ENCODE assay signal across 18 mouse cellular contexts in the genomic region with DNA sequence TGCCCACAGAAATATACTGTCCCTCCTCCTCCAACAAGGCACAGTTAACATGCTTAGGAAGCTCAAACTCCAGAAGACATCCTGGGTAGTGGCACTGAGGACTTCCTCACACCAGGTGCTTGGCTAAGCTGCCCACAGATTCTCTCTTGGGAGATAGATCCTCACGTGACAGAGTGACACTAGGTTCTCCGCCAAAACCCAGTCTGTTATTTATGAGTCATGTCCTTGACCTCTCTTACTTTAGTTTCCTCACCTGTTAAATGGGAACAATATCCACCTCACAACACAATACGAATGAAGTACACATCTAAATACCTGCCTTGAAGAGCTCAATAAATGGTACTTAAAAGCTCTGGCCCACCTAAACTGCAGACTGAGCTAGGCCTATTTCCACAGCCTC. TPM values are rescaled to one million over a fixed set of nuclear protein-coding genes. Genes with fewer than 3 reads are reported as not detected.
DNase-seq lines count a peak whose midpoint lies in the region; ATAC-seq and TF ChIP-seq lines count a peak whose summit lies in the region.
"Had no signal": no experiment of that assay in that cellular context is flagged by ENCODE, and none has a peak within 500 bp of the region (broad histone marks: within the 10 kb centered on the region; RNA-seq: fewer than 3 reads in every experiment).

No protein-coding gene starts in this region.

- ATAC-seq in midbrain, embryonic 12.5 days (ENCODE audit: low FRiP score, low read depth), result no peak
- no peak for ATAC-seq in inflammation-experienced regulatory T-cells, adult 6 months
- ATAC-seq: forebrain, embryonic 15.5 days; lung, postnatal 0 days had no signal

- no peaks in the 10 kb centered on the region for H3K36me3 ChIP-seq in midbrain, embryonic 12.5 days
- H3K36me3 ChIP-seq in midbrain, embryonic 10.5 days, result no peaks in the 10 kb centered on the region
- H3K36me3 ChIP-seq in myocyte (ENCODE audit: control insufficient read depth, insufficient read depth), result no peaks in the 10 kb centered on the region
- H3K36me3 ChIP-seq: embryonic facial prominence, embryonic 12.5 days; forebrain, embryonic 15.5 days; limb, embryonic 15.5 days had no signal

- WGBS in midbrain, embryonic 12.5 days, result 94% methylated on average over 3 of the region's 3 CpGs
- WGBS in midbrain, embryonic 10.5 days, result 90% methylated on average over 3 of the region's 3 CpGs

- H3K79me2 ChIP-seq in myocyte (ENCODE audit: control insufficient read depth, insufficient read depth), result peaks cover 59% of the 10 kb centered on the region

- no peak overlapping the region for H3K4me3 ChIP-seq in midbrain, embryonic 12.5 days
- no peak overlapping the region for H3K4me3 ChIP-seq in midbrain, embryonic 10.5 days
- no peak overlapping the region for H3K4me3 ChIP-seq in brown adipose tissue, adult 24 weeks (ENCODE audit: insufficient read depth, low read depth, low read length)
- no peak overlapping the region for H3K4me3 ChIP-seq in myocyte
- H3K4me3 ChIP-seq: embryonic facial prominence, embryonic 12.5 days had no signal

- DNase-seq in midbrain, embryonic 10.5 days (ENCODE audit: low spot score), result no peak
- DNase-seq in ES-CJ7 (ENCODE audit: low read depth, low spot score), result peak; percentile 72
- DNase-seq in embryo, embryonic 9.5 days (ENCODE audit: extremely low spot score), result no peak
- DNase-seq: cerebellum, adult 8-10 months; gastrocnemius, postnatal 36 days; heart, postnatal 14 days; kidney, adult 18-20 months; kidney, postnatal 10 days; thymus, postnatal 25 days had no signal

- no peak overlapping the region for H3ac ChIP-seq in myocyte (ENCODE audit: control insufficient read depth, insufficient read length)

- no peak overlapping the region for H3K9ac ChIP-seq in midbrain, embryonic 12.5 days (replicated peaks)
- H3K9ac ChIP-seq: embryonic facial prominence, embryonic 12.5 days; forebrain, embryonic 15.5 days; limb, embryonic 15.5 days had no signal

- H3K4me1 ChIP-seq in midbrain, embryonic 12.5 days, result peaks cover 17% of the 10 kb centered on the region
- peaks cover 25% of the 10 kb centered on the region for H3K4me1 ChIP-seq in midbrain, embryonic 10.5 days
- H3K4me1 ChIP-seq in brown adipose tissue, adult 24 weeks (ENCODE audit: control insufficient read depth, insufficient read depth, insufficient read length, low read length), result peaks cover 21% of the 10 kb centered on the region

- no peak overlapping the region for H3K27ac ChIP-seq in midbrain, embryonic 12.5 days (replicated peaks)
- H3K27ac ChIP-seq in midbrain, embryonic 10.5 days (replicated peaks), result no peak overlapping the region
- peak overlapping the region; percentile 20; the same call in 1 of the 2 replicates for H3K27ac ChIP-seq in brown adipose tissue, adult 24 weeks (replicated peaks; ENCODE audit: low read depth, low read length)
- H3K27ac ChIP-seq: embryonic facial prominence, embryonic 12.5 days; forebrain, embryonic 15.5 days; hindbrain, embryonic 14.5 days; limb, embryonic 15.5 days had no signal

- TF ChIP-seq POLR2A in myocyte (IDR thresholded peaks at IDR 0.05; ENCODE audit: insufficient read length, low read depth), result no peak

- H3K4me2 ChIP-seq in midbrain, embryonic 12.5 days (replicated peaks), result peak overlapping the region; percentile 97; the same call in 1 of the 2 replicates
- peak overlapping the region; percentile 93 for H3K4me2 ChIP-seq in myocyte (ENCODE audit: low read depth)

- H3K9me3 ChIP-seq in midbrain, embryonic 12.5 days, result no peaks in the 10 kb centered on the region
- no peaks in the 10 kb centered on the region for H3K9me3 ChIP-seq in midbrain, embryonic 10.5 days (replicated peaks)
- H3K9me3 ChIP-seq: embryonic facial prominence, embryonic 12.5 days; forebrain, embryonic 15.5 days; limb, embryonic 15.5 days had no signal

- no peaks in the 10 kb centered on the region for H3K27me3 ChIP-seq in midbrain, embryonic 12.5 days
- no peaks in the 10 kb centered on the region for H3K27me3 ChIP-seq in midbrain, embryonic 10.5 days (ENCODE audit: low read depth, poor library complexity, severe bottlenecking)
- H3K27me3 ChIP-seq in myocyte (ENCODE audit: control insufficient read depth, insufficient read depth, insufficient read length), result no peaks in the 10 kb centered on the region
- H3K27me3 ChIP-seq: embryonic facial prominence, embryonic 12.5 days; forebrain, embryonic 15.5 days; limb, embryonic 15.5 days had no signal

TF ChIP-seq in myocyte, 11 proteins besides CTCF, POLR2A, EP300 and RAD21:
- TF ChIP-seq REST (IDR thresholded peaks at IDR 0.05; ENCODE audit: insufficient read depth, insufficient read length), result no peak
- TF ChIP-seq MYOG (IDR thresholded peaks at IDR 0.05; ENCODE audit: control insufficient read depth in 1 of 3, insufficient read depth in 1 of 3, insufficient read length in 2 of 3, low read depth in 2 of 3), result no peak
- TF ChIP-seq CEBPB (IDR thresholded peaks at IDR 0.05; ENCODE audit: insufficient read depth, poor library complexity, severe bottlenecking), result no peak
- TF ChIP-seq E2F4 (IDR thresholded peaks at IDR 0.05; ENCODE audit: insufficient read depth), result no peak
- peak in 2 of 3 experiments; percentile 3 to 5 for TF ChIP-seq MYOD1 (IDR thresholded peaks at IDR 0.05; ENCODE audit: control insufficient read depth in 1 of 3, insufficient read length in 2 of 3, low read depth in 2 of 3)
- TF ChIP-seq SRF (IDR thresholded peaks at IDR 0.05; ENCODE audit: control insufficient read depth, insufficient read length, low read depth), result no peak
- TF ChIP-seq POLR2AphosphoS2 (IDR thresholded peaks at IDR 0.05; ENCODE audit: insufficient read length, low read depth), result no peak
- peak; percentile 32 for TF ChIP-seq USF1 (IDR thresholded peaks at IDR 0.05; ENCODE audit: low read depth)
- TF ChIP-seq MAX (IDR thresholded peaks at IDR 0.05; ENCODE audit: low read depth), result no peak

RNA-seq across cellular contexts. Expression of a gene that starts 11.5 kb away (rescaled TPM):
- 53.5 and 56.2 TPM in 2 replicates for polyA plus RNA-seq in midbrain, embryonic 12.5 days (2016; fragmentation: Nextera tagmentation; extraction: Ambion mirVana)
- polyA plus RNA-seq in midbrain, embryonic 10.5 days (2016; fragmentation: Nextera tagmentation; extraction: Ambion mirVana), result 31.5 and 37.9 TPM in 2 replicates
- 23.9 and 24.3 TPM in 2 replicates for polyA plus RNA-seq in brown adipose tissue, adult 24 weeks (2012; ENCODE audit: insufficient read depth, insufficient read length, missing spikeins)
- polyA plus RNA-seq in myocyte (2012; fragmentation: generic; extraction: Trizol), result 10.1 TPM
- 10 to 100 TPM; 34.1 to 47.4 (median 39.7) TPM for polyA plus RNA-seq in inflammation-experienced regulatory T-cells, adult 6 months (2017; shearing (Covaris generic))

RNA-seq across cellular contexts. Expression of a gene that starts 24.3 kb away (rescaled TPM):
- 31.5 and 32.9 TPM in 2 replicates for polyA plus RNA-seq in midbrain, embryonic 12.5 days (2016; fragmentation: Nextera tagmentation; extraction: Ambion mirVana)
- 42.4 and 44.8 TPM in 2 replicates for polyA plus RNA-seq in midbrain, embryonic 10.5 days (2016; fragmentation: Nextera tagmentation; extraction: Ambion mirVana)
- 13.4 and 16.2 TPM in 2 replicates for polyA plus RNA-seq in brown adipose tissue, adult 24 weeks (2012; ENCODE audit: insufficient read depth, insufficient read length, missing spikeins)
- 29.8 TPM for polyA plus RNA-seq in myocyte (2012; fragmentation: generic; extraction: Trizol)
- polyA plus RNA-seq in inflammation-experienced regulatory T-cells, adult 6 months (2017; shearing (Covaris generic)), result 10 to 100 TPM; 21.6 to 30.0 (median 29.7) TPM

RNA-seq across cellular contexts. Expression of a gene that starts 30.2 kb away (rescaled TPM):
- polyA plus RNA-seq in midbrain, embryonic 12.5 days (2016; fragmentation: Nextera tagmentation; extraction: Ambion mirVana), result 512 and 518 TPM in 2 replicates
- 467 and 491 TPM in 2 replicates for polyA plus RNA-seq in midbrain, embryonic 10.5 days (2016; fragmentation: Nextera tagmentation; extraction: Ambion mirVana)
- 241 and 250 TPM in 2 replicates for polyA plus RNA-seq in brown adipose tissue, adult 24 weeks (2012; ENCODE audit: insufficient read depth, insufficient read length, missing spikeins)
- 432 TPM for polyA plus RNA-seq in myocyte (2012; fragmentation: generic; extraction: Trizol)
- 100 to 1,000 TPM; 164 to 208 (median 177) TPM for polyA plus RNA-seq in inflammation-experienced regulatory T-cells, adult 6 months (2017; shearing (Covaris generic))
